10 mouse cellular contexts compared by ENCODE assay signal in the genomic region with DNA sequence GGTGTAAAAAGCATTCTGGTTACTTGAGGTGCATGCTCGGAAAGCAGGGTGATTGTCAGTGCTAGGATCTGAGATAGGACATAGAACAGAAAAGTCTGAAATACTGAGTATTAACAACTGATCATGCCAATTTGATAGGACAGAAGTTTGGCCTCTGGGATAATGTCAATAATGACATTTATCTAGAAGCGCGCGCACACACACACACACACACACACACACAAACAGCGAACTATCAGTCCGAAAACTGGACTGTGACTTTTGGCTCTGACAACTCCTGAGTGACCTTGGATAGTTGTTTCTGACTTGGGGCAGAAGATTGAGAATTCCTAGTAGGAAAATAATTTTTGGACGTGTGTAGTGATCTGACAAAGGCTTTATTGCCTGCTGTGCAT. TPM values are rescaled to one million over a fixed set of nuclear protein-coding genes. Genes with fewer than 3 reads are reported as not detected.
A peak's percentile ranks its signal among the peaks of the same experiment; 100 is the strongest.
DNase-seq lines count a peak whose midpoint lies in the region; ATAC-seq and TF ChIP-seq lines count a peak whose summit lies in the region.
"Had no signal": no experiment of that assay in that cellular context is flagged by ENCODE, and none has a peak within 500 bp of the region (broad histone marks: within the 10 kb centered on the region; RNA-seq: fewer than 3 reads in every experiment).

No protein-coding gene starts in this region.

- WGBS in kidney, embryonic 14.5 days: 39% methylated on average over 7 of the region's 7 CpGs
- 33% methylated on average over 7 of the region's 7 CpGs for WGBS in hindbrain, embryonic 14.5 days
- 45% methylated on average over 7 of the region's 7 CpGs for WGBS in midbrain, embryonic 13.5 days

- intact Hi-C loops in left cerebral cortex, postnatal 36 days (cut with DNase I): no loop called here

- peaks cover 5% of the 10 kb centered on the region; the same call in 1 of the 2 replicates for H3K4me1 ChIP-seq in kidney, embryonic 14.5 days (ENCODE audit: control insufficient read depth, insufficient read depth, low read length)
- H3K4me1 ChIP-seq in cortical plate, adult 2 months (ENCODE audit: control insufficient read depth, insufficient read depth, low read length): peaks cover 7% of the 10 kb centered on the region
- H3K4me1 ChIP-seq in hindbrain, embryonic 14.5 days (replicated peaks; ENCODE audit: control insufficient read depth, insufficient read depth, low read length): peaks cover 25% of the 10 kb centered on the region
- H3K4me1 ChIP-seq in midbrain, embryonic 13.5 days (replicated peaks): peaks cover 28% of the 10 kb centered on the region

- no peaks in the 10 kb centered on the region for H3K36me3 ChIP-seq in kidney, embryonic 14.5 days (ENCODE audit: control insufficient read depth, insufficient read depth, low read length)
- H3K36me3 ChIP-seq in hindbrain, embryonic 14.5 days (replicated peaks; ENCODE audit: control insufficient read depth, insufficient read depth): no peaks in the 10 kb centered on the region
- H3K36me3 ChIP-seq in midbrain, embryonic 13.5 days: no peaks in the 10 kb centered on the region

- ATAC-seq in kidney, embryonic 14.5 days (ENCODE audit: low FRiP score, low TSS enrichment): no peak
- ATAC-seq in hindbrain, embryonic 14.5 days (ENCODE audit: low FRiP score): no peak
- no peak for ATAC-seq in midbrain, embryonic 13.5 days

- H3K9me3 ChIP-seq in kidney, embryonic 14.5 days (ENCODE audit: control insufficient read depth, low read length): no peaks in the 10 kb centered on the region
- no peaks in the 10 kb centered on the region for H3K9me3 ChIP-seq in hindbrain, embryonic 14.5 days (ENCODE audit: control insufficient read depth, low read length)
- H3K9me3 ChIP-seq in midbrain, embryonic 13.5 days: no peaks in the 10 kb centered on the region

- TF ChIP-seq CTCF in cortical plate, adult 2 months (IDR thresholded peaks at IDR 0.05; ENCODE audit: extremely low read depth, insufficient read depth, low read length): no peak

- H3K9ac ChIP-seq in kidney, embryonic 14.5 days (ENCODE audit: low read depth, low read length): peak overlapping the region; percentile 91; the same call in 1 of the 2 replicates
- peak overlapping the region; percentile 93 for H3K9ac ChIP-seq in hindbrain, embryonic 14.5 days
- peak overlapping the region; percentile 94 for H3K9ac ChIP-seq in midbrain, embryonic 13.5 days (replicated peaks)

- DNase-seq in kidney, postnatal 25 days: no peak
- DNase-seq in hindbrain, embryonic 14.5 days (ENCODE audit: low spot score): no peak
- no peak for DNase-seq in left cerebral cortex, postnatal 36 days (ENCODE audit: low spot score in 2 of 2)
- no peak for DNase-seq in frontal cortex, postnatal 36 days (ENCODE audit: low spot score in 2 of 2)
- DNase-seq in thymus, postnatal 0 days (ENCODE audit: low spot score): no peak
- DNase-seq: thymus, postnatal 25 days had no signal

- H3K4me3 ChIP-seq in kidney, embryonic 14.5 days (ENCODE audit: low read length): peak overlapping the region; percentile 88
- H3K4me3 ChIP-seq in cortical plate, adult 2 months (ENCODE audit: insufficient read depth, low read length): peak overlapping the region; percentile 56
- H3K4me3 ChIP-seq in hindbrain, embryonic 14.5 days (replicated peaks; ENCODE audit: low read length): peak overlapping the region; percentile 97
- peak overlapping the region; percentile 91 for H3K4me3 ChIP-seq in midbrain, embryonic 13.5 days (replicated peaks)

- peak overlapping the region; percentile 60 for H3K4me2 ChIP-seq in kidney, embryonic 14.5 days (replicated peaks; ENCODE audit: low read depth, low read length)
- H3K4me2 ChIP-seq in hindbrain, embryonic 14.5 days (replicated peaks): peak overlapping the region; percentile 60
- peak overlapping the region; percentile 86 for H3K4me2 ChIP-seq in midbrain, embryonic 13.5 days (replicated peaks)

- no peaks in the 10 kb centered on the region for H3K27me3 ChIP-seq in kidney, embryonic 14.5 days (ENCODE audit: control insufficient read depth, insufficient read depth, low read length)
- H3K27me3 ChIP-seq in hindbrain, embryonic 14.5 days (ENCODE audit: control insufficient read depth, insufficient read depth, low read length): no peaks in the 10 kb centered on the region
- no peaks in the 10 kb centered on the region; the same call in 1 of the 2 replicates for H3K27me3 ChIP-seq in midbrain, embryonic 13.5 days

- H3K27ac ChIP-seq in kidney, embryonic 14.5 days (ENCODE audit: low read depth, low read length): no peak overlapping the region
- no peak overlapping the region for H3K27ac ChIP-seq in cortical plate, adult 2 months (ENCODE audit: insufficient read depth, low read length)
- no peak overlapping the region for H3K27ac ChIP-seq in hindbrain, embryonic 14.5 days
- no peak overlapping the region for H3K27ac ChIP-seq in midbrain, embryonic 13.5 days

- TF ChIP-seq POLR2A in cortical plate, adult 2 months (IDR thresholded peaks at IDR 0.05; ENCODE audit: extremely low read depth, insufficient read depth, low read length): no peak

RNA-seq across cellular contexts. Expression of a gene that starts 0.8 kb away (rescaled TPM):
- 10.8 and 14.6 TPM in 2 replicates for polyA plus RNA-seq in kidney, embryonic 14.5 days (2014; fragmentation: Nextera tagmentation; extraction: Ambion mirVana)
- 0.08 TPM in 1 of 2 replicates, not detected in the other for polyA plus RNA-seq in cortical plate, adult 2 months (2012; rRNA removed)
- polyA plus RNA-seq in hindbrain, embryonic 14.5 days (2014; fragmentation: Nextera tagmentation; extraction: Ambion mirVana): 6.5 and 8.6 TPM in 2 replicates
- polyA plus RNA-seq in midbrain, embryonic 13.5 days (2015; fragmentation: Nextera tagmentation; extraction: Ambion mirVana): 6.8 and 9.5 TPM in 2 replicates
- 1 to 10 TPM; 2.1 to 3.3 TPM for total RNA-seq in left cerebral cortex, postnatal 36 days (2021)
- 8.4 and 12.0 TPM in 2 replicates for polyA plus RNA-seq in thymus, postnatal 0 days (2015; fragmentation: Nextera tagmentation; extraction: Ambion mirVana)
- total RNA-seq: hematopoietic stem cell, adult 5-6 weeks had no signal

RNA-seq across cellular contexts. Expression of a gene that starts 8.9 kb away (rescaled TPM):
- polyA plus RNA-seq in kidney, embryonic 14.5 days (2014; fragmentation: Nextera tagmentation; extraction: Ambion mirVana): 12.5 and 14.0 TPM in 2 replicates
- polyA plus RNA-seq in cortical plate, adult 2 months (2012; rRNA removed): 3.2 and 3.3 TPM in 2 replicates
- 5.2 and 9.6 TPM in 2 replicates for polyA plus RNA-seq in hindbrain, embryonic 14.5 days (2014; fragmentation: Nextera tagmentation; extraction: Ambion mirVana)
- polyA plus RNA-seq in midbrain, embryonic 13.5 days (2015; fragmentation: Nextera tagmentation; extraction: Ambion mirVana): 6.0 and 7.5 TPM in 2 replicates
- 1 to 10 TPM; 5.7 to 6.1 TPM for total RNA-seq in left cerebral cortex, postnatal 36 days (2021)
- 5.7 and 6.9 TPM in 2 replicates for polyA plus RNA-seq in thymus, postnatal 0 days (2015; fragmentation: Nextera tagmentation; extraction: Ambion mirVana)

RNA-seq across cellular contexts. Expression of a gene that starts 16.9 kb away (rescaled TPM):
- 25.3 and 29.2 TPM in 2 replicates for polyA plus RNA-seq in kidney, embryonic 14.5 days (2014; fragmentation: Nextera tagmentation; extraction: Ambion mirVana)
- polyA plus RNA-seq in cortical plate, adult 2 months (2012; rRNA removed): 0.86 and 0.89 TPM in 2 replicates
- polyA plus RNA-seq in hindbrain, embryonic 14.5 days (2014; fragmentation: Nextera tagmentation; extraction: Ambion mirVana): 4.6 and 4.8 TPM in 2 replicates
- polyA plus RNA-seq in midbrain, embryonic 13.5 days (2015; fragmentation: Nextera tagmentation; extraction: Ambion mirVana): 4.8 and 5.4 TPM in 2 replicates
- total RNA-seq in left cerebral cortex, postnatal 36 days (2021): 1 to 10 TPM; 1.5 TPM
- 14.4 and 14.6 TPM in 2 replicates for polyA plus RNA-seq in thymus, postnatal 0 days (2015; fragmentation: Nextera tagmentation; extraction: Ambion mirVana)

RNA-seq across cellular contexts. Expression of a gene that starts 31.1 kb away (rescaled TPM):
- 113 and 148 TPM in 2 replicates for polyA plus RNA-seq in kidney, embryonic 14.5 days (2014; fragmentation: Nextera tagmentation; extraction: Ambion mirVana)
- polyA plus RNA-seq in cortical plate, adult 2 months (2012; rRNA removed): 61.1 and 62.7 TPM in 2 replicates
- polyA plus RNA-seq in hindbrain, embryonic 14.5 days (2014; fragmentation: Nextera tagmentation; extraction: Ambion mirVana): 198 and 200 TPM in 2 replicates
- 123 and 145 TPM in 2 replicates for polyA plus RNA-seq in midbrain, embryonic 13.5 days (2015; fragmentation: Nextera tagmentation; extraction: Ambion mirVana)
- total RNA-seq in left cerebral cortex, postnatal 36 days (2021): 10 to 100 TPM; 66.3 to 72.7 TPM
- 124 and 128 TPM in 2 replicates for polyA plus RNA-seq in thymus, postnatal 0 days (2015; fragmentation: Nextera tagmentation; extraction: Ambion mirVana)
